Mouse (Mus musculus): ENCODE measurements around the gene Zfp326.
A peak's percentile ranks its signal among the peaks of the same experiment; 100 is the strongest.
"Not testable (repeated sequence)": the region's sequence is repeated elsewhere in the genome, so short reads cannot be mapped to it uniquely, and the experiment has no call there.

Gene Zfp326

GRCm38 (mm10) chr5:105876068-105876924 is at the start of gene Zfp326:
Gene Zfp326 (plus strand): TSS chr5:105876565.
- DNase-seq = peak; percentile 92

DNA sequence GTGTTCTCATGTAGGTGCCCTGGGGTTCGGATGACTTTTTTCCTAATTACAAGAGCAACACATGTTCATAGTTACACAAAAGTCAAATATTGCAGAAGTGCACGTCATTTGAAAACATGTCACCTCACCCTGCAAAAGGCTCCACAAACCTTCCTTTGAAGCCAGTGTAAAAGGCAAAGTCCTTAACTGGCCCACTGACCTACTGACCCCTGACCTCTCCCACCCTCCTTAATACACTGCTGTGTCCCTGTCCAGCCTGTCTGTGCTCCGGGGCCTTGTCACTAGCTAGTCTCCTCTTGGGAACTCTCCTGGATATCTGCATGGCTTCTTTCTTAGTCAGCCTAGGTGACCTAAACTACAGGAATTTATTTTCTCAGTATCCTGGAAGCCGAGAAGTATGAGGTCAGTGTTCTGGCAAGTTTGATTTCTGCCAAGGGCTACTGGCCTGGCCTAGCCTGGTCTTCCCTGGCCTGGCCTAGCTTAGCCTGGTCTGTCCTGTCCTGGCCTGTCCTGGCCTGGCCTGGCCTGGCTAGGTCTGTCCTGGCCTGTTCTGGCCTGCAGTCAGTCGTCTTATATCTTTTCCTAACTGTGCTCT is 49.4 kb upstream of the Zfp326 start:
- no peak for DNase-seq

DNA sequence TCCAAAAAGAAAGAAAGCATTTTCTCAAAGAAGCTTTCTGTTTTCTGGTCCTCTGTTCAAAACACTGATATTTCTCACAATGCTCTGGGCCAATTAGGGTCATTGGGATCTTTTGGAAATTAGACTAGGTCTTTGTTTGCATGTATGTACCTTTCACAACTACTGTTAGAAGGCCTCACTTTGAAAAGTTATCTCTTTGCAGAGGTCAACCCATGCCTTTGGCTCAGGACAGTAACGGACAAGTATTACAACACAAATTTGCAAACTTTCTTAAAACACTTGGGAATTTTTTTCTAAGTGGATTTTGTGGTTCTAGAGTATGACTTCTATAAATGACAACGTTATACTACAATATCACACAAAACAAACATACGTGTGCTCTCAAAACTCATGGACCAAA is 48.3 kb upstream of the Zfp326 start:
- DNase-seq = no peak

DNA sequence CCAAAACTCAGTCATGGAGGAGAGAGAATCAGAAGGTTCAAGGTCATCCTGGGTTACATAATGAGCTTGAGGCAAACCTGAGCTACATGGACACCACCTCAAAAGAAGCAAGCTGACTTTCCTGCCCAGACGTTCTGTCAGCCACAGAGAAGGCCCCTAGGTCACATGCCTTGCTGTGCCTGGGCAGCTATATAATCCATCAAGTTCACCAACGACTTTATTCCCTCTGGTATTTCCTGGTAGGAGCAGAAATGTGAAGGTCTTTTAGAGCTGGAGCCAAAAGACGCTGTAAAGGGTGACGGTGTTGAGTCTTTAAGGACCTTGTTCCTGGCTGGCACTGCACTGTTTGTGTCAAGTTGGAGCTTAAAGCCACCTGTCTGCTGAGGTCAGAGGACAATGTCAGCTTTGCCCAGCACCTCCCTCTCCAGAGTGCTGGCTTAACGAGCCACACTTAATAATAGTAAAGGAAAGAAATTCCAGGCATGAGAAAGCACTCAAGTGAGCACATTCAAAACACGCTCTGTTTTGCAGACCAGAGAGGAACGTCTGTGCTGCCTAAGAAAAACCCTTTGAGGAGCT is 47.3 kb upstream of the Zfp326 start:
- peak; percentile 75 for DNase-seq

DNA sequence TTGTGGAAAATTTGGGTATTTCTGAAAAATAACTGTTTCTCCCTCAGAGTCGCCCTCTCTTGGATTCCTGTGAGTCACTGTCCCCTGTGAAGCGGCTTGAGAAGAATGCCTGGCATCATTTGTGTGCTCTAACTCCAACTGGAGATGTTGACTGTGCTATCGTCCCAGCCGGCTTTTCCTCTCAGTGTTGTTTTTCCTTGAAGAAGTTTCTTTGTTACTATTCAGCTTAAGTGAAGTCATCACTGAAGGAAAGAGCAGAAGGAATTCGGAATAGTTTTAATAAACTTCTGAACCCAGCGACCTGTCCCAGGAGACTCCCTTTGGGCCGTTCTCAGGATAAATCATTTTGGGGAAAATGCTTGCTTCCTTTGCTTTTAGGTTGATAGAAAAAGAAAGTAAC is 44.2 kb upstream of the Zfp326 start:
- DNase-seq = peak; percentile 54

GRCm38 (mm10) chr5:105833923-105834322 is 42.4 kb upstream of the Zfp326 start:
- no peak for DNase-seq

DNA sequence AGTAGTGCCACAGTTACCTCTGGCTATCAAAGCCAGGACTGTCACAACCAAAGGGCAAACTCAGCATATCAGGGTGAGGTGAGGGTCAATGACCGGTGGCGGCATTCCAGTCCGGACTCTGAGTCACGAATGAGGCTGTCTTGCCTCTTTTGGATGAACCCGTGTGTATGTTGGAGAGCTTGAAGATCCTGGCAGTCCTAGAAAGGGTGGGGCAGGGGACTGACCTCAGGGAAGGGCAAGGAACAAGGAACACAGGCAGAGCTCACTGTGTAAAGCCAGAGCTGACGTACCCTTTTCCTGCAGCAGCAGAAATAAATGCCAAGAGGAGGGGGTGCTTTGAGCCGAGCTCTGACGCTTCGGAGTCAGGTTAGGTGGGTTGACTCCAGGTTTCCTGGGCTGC is 40.4 kb upstream of the Zfp326 start:
- DNase-seq = peak; percentile 74

DNA sequence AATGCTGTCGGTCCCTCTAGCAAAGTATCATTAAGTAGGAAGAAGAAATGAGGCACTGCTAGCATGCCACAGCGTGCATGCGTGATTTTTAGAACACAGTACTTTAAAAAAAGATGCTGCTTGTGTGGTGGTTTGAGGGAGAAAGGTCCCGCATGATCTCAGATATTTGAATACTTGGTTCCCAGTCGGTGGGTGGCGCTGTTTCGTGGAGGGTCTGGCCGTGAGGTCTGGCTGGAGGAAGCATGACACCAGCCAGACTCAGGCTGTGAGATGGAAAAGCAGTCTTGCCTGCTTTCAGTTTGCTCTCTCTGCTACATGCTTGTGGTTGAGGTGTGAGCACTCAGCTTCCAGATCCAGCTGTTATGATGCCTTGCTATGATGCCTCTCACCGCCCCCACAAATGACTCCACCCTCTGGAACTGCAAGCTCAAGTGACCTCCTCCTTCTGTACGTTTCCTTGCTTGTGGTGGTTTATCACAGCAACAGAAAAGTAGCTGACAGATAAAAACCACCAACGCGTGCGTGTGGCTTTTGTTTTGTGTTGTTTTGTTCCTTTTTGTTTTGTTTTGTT is 36.5 kb upstream of the Zfp326 start:
- no peak for DNase-seq

GRCm38 (mm10) chr5:105844044-105844753 is 32.2 kb upstream of the Zfp326 start:
- DNase-seq = no peak

DNA sequence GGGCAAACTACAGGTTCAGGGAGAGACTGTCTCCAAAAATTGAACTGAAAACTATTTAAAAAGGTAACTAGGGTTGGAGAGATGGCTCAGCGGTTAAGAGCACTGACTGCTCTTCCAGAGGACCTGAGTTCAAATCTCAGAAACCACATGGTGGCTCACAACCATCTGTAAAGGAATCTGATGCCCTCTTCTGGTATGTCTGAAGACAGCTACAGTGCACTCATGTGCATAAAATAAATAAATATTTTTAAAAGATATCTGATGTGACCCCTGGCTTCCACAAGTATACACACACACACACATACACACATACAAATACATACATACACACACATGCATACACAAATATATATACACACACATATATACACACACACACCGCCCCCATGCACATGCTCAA is 31.3 kb upstream of the Zfp326 start:
- no peak for DNase-seq

DNA sequence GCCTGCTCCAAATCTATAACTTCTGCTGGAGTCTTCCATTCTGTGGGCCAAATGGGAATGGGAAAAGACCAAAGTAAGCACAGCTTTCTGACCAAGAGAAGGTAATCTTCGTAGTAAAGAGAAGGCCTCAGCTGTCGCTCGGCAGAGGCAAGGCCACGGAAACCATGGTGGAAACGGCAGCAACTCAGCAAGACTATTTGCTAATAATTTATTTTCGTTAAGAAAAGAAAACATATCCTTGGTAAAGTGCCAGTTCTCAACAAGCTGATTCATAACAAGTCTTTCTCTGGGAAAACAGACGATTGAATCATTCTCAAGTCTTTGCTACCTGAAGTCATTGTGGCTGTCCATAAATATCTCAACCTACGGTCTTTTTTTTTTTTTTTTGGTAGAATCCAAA is 28.6 kb upstream of the Zfp326 start:
- no peak for DNase-seq

- DNase-seq = no peak
These were observed 27.1 kb upstream of the Zfp326 start for GRCm38 (mm10) chr5:105849222-105849621.

- DNase-seq = no peak
These were observed 26.7 kb upstream of the Zfp326 start for GRCm38 (mm10) chr5:105849643-105850042.

- no peak for DNase-seq
These were observed 23.1 kb upstream of the Zfp326 start for GRCm38 (mm10) chr5:105853271-105853670.

GRCm38 (mm10) chr5:105857486-105857885 is 18.9 kb upstream of the Zfp326 start:
- DNase-seq = no peak

DNA sequence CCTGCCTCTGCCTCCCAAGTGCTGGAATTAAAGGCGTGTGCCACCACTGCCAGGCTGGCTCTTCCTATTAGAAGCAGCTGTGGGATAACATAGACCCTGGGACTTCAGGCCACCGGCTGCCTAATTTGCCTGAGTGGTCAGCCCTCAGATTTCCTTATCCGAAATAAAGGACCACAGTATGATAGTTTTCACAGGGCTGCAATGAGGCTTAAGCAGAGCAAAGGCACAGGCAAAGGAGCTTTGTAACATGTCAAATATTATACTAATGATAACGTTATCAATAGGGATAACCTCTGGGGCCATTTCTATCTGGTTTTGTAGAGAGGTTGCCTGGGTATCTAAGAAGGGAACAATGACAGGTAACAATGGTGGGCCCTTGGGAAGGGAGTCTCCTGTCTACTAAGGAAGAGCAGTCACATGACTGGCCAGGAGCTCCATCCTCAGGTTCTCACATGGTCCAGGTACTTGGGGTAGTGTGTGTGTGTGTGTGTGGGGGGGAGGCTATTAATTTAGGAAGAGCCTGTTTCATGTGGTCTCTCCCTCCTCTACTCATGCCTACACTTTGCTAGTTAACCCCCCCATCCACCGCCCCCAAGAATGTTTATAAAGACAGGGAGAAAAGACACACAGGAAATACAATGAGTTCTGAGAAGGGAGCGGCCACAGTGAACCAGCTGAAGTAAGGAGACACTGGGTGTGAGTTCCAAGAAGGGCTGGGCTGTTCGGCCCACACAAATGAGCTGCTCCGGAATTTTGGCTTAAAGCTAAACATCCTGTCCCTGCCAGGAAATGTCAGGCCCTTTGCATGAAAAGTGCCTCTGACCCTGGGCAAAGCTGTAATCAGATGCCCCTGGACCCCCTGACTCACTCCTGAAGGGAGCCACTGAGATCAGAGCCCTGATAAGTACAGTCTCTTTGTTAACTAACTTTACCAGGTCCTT is 17.3 kb upstream of the Zfp326 start:
- DNase-seq = no peak

- DNase-seq = no peak
These were observed 16.5 kb upstream of the Zfp326 start for GRCm38 (mm10) chr5:105859716-105860460.

GRCm38 (mm10) chr5:105860461-105860835 is 15.9 kb upstream of the Zfp326 start:
- no peak for DNase-seq

- no peak for DNase-seq
These were observed 14.7 kb upstream of the Zfp326 start for GRCm38 (mm10) chr5:105861616-105862015.

- not testable (repeated sequence) for DNase-seq
These were observed 11.2 kb upstream of the Zfp326 start for GRCm38 (mm10) chr5:105865110-105865628.

DNA sequence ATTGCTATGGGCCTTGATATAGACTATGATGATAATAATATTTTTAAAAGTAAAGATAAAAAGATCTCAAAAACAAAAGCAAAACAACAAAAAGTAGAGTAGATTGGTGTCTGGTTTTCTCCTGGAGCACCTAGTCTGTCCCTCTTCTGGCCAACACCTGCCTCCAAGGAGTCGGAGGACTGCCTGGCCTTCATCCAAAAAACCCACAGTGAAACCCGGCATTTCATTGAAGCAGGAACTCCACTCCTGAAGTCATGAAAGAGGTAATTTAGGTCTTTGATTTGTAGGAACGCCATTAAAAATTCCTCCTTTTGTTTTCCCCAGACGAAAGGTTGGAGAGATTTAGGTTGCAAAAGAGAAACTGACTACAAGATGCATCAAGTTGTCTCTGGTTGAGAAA is 8.9 kb upstream of the Zfp326 start:
- DNase-seq = no peak

All from kidney, adult 11 months (tissue).